Mouse (Mus musculus) testis, adult 2 months (tissue): ENCODE measurements around the gene Washc2.

ENCODE experiments used
- CTCF ChIP-seq: fragments of 200-500 bp; IDR thresholded peaks from 2 replicates; pipeline ENCODE4 v1.5.1; 2012; ENCODE audit warnings: low read depth, mild to moderate bottlenecking, inconsistent platforms, low read length, moderate library complexity; ENCODE audit not compliant: control insufficient read depth, insufficient read depth, insufficient replicate concordance
- POLR2A ChIP-seq: fragments of 200-500 bp; IDR thresholded peaks from 2 replicates; pipeline ENCODE4 v1.6.1; 2012; ENCODE audit warnings: low read depth, mild to moderate bottlenecking, inconsistent platforms, low read length, moderate library complexity; ENCODE audit not compliant: control insufficient read depth

DNA sequence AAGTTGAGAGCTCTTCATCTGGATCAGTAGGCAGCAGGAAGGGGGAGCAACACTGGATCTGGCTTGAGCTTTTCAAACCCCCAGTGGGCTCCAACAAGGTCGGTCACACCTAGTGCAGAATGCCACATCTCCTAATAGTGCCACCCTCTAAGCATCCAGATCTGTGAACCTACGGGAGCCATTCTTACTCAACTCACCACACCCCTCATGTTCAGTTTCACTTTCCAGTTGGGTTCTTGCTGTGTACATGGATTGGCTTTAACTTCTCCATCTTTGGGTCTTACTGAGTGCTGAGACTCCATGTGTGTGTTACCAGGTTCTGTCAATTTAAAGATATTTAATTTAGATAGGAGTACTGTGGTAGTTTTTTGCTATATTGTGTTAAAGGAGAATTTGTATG is 103.6 kb downstream of the Washc2 start:
- TF ChIP-seq POLR2A: no peak
- TF ChIP-seq CTCF: no peak
